Mouse (Mus musculus) stomach, postnatal 0 days (tissue): ENCODE results near the gene E130311K13Rik.

ENCODE experiments used
- CTCF ChIP-seq: IDR thresholded peaks from 2 replicates; pipeline ENCODE4 v1.5.1; 2016; ENCODE audit warnings: antibody characterized with exemption, low read depth, mild to moderate bottlenecking, moderate library complexity
- EP300 ChIP-seq: optimal IDR thresholded peaks from 2 replicates; pipeline ENCODE3; 2016; ENCODE audit warnings: antibody characterized with exemption

DNA sequence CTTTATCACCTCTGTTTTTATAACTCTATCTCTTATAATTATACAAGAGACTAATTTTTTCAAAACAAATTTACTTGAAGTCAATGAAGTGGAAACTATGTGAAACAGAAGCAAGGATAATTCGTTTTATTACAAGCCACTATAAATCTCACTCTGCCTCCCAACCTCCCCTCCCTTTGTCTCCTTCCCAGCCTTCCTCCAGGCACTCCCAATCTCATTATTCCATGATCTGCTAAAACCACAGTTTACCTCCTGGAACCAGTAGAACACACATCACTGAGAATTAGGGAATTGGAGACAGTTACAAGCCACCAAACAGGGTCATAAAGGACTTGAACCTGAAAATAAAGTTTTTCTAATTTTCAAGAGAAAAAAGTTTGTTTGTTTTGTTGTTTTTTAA is 32.1 kb downstream of the E130311K13Rik start:
- TF ChIP-seq EP300, result no peak
- no peak for TF ChIP-seq CTCF
